ENCODE assay signal across 8 mouse cellular contexts in the genomic region with DNA sequence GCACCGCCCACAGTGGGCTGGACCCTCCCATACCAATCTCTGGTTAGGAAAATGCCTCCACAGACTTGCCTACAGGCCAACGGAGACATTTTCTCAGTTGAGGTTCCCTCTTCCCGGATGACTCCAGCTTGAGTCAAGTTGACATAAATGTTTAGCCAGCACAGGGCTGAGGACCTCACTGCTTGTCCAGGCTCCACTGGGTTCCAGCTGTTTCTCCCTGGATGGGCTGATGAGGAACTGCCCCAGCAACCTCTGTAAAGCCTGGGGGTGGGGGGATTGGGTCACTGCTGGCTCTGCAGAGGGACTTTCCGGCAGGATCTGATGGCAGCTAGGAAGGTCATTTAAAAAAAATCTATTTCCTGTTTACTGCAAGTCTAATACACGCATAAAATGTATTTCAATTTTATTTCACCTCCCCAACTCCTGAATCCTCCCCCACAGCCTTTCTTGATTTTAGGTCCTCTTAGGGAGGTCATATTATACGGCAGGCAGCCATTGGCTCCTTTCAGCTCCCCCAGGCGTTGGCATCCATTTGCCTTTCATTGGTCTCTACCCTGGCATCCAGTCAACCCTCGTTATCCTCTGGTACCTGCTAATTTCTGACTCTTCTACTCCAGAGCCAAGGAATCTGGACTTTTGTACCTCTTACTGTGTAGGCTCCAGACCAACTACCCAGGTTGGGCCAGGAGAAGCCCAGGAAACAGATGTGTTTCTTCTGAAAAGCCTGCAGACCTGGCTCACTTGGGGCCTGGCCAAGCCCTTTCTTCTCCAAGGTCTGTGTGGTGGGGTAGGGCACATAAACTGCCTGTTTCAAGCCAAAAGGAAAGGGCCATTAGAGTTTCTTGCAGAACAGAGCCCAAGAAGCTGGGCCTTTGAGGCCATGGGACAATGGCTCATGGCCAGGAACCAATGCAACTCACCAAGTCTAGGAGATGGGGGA. TPM values are rescaled to one million over a fixed set of nuclear protein-coding genes. Genes with fewer than 3 reads are reported as not detected.
DNase-seq lines count a peak whose midpoint lies in the region; ATAC-seq and TF ChIP-seq lines count a peak whose summit lies in the region.
"Had no signal": no experiment of that assay in that cellular context is flagged by ENCODE, and none has a peak within 500 bp of the region (broad histone marks: within the 10 kb centered on the region; RNA-seq: fewer than 3 reads in every experiment).

No protein-coding gene starts in this region.

- ATAC-seq in liver, embryonic 12.5 days, result no peak

- WGBS in liver, adult 2 months, result 70% methylated on average over 8 of the region's 8 CpGs
- 71% methylated on average over 8 of the region's 8 CpGs for WGBS in liver, embryonic 12.5 days (ENCODE audit: insufficient replicate concordance)
- WGBS in thymus, adult 2 months, result 93% methylated on average over 8 of the region's 8 CpGs

- no peak overlapping the region for H3K4me2 ChIP-seq in liver, embryonic 12.5 days
- H3K4me2 ChIP-seq in myocyte (ENCODE audit: low read depth), result peak overlapping the region; percentile 75

- H3K9me3 ChIP-seq in liver, embryonic 12.5 days (replicated peaks), result no peaks in the 10 kb centered on the region

- no peaks in the 10 kb centered on the region for H3K36me3 ChIP-seq in liver, adult 2 months (ENCODE audit: control insufficient read depth, insufficient read depth, low read length)
- 0 out of 2 replicates have a peak, but pooled peaks cover 4% of the 10 kb centered on the region for H3K36me3 ChIP-seq in liver, embryonic 12.5 days
- H3K36me3 ChIP-seq in myocyte (ENCODE audit: control insufficient read depth, insufficient read depth), result peaks cover 6% of the 10 kb centered on the region
- no peaks in the 10 kb centered on the region for H3K36me3 ChIP-seq in thymus, adult 2 months (ENCODE audit: control insufficient read depth, insufficient read depth, low read length)

- no peak overlapping the region for H3K4me3 ChIP-seq in liver, adult 2 months (ENCODE audit: insufficient read depth, low read depth, low read length)
- H3K4me3 ChIP-seq in liver, embryonic 12.5 days, result no peak overlapping the region
- H3K4me3 ChIP-seq in embryonic fibroblast, embryonic 13.5 days (ENCODE audit: insufficient read depth, low read length), result no peak overlapping the region
- no peak overlapping the region for H3K4me3 ChIP-seq in myocyte
- no peak overlapping the region for H3K4me3 ChIP-seq in thymus, adult 2 months (ENCODE audit: control insufficient read depth, insufficient read depth, low read length)

- no peaks in the 10 kb centered on the region for H3K27me3 ChIP-seq in liver, adult 2 months (ENCODE audit: control insufficient read depth, insufficient read depth, low read length)
- 0 out of 2 replicates have a peak, but pooled peaks cover 4% of the 10 kb centered on the region for H3K27me3 ChIP-seq in liver, embryonic 12.5 days (replicated peaks)
- H3K27me3 ChIP-seq in myocyte (ENCODE audit: control insufficient read depth, insufficient read depth, insufficient read length), result no peaks in the 10 kb centered on the region
- H3K27me3 ChIP-seq in thymus, adult 2 months (ENCODE audit: control insufficient read depth, insufficient read depth, low read length), result no peaks in the 10 kb centered on the region

- H3ac ChIP-seq in myocyte (ENCODE audit: control insufficient read depth, insufficient read length), result no peak overlapping the region

- no peak for TF ChIP-seq CTCF in liver, adult 2 months (IDR thresholded peaks at IDR 0.05; ENCODE audit: low read depth, low read length)
- no peak for TF ChIP-seq CTCF in embryonic fibroblast, embryonic 13.5 days (IDR thresholded peaks at IDR 0.05; ENCODE audit: borderline replicate concordance, insufficient read depth, low read length)
- no peak for TF ChIP-seq CTCF in thymus, adult 2 months (IDR thresholded peaks at IDR 0.05; ENCODE audit: borderline replicate concordance, control insufficient read depth, extremely low read depth, insufficient read depth, low read length, poor library complexity)

- TF ChIP-seq POLR2A in liver, adult 2 months (IDR thresholded peaks at IDR 0.05; ENCODE audit: extremely low read depth, insufficient read depth, low read length), result no peak
- no peak for TF ChIP-seq POLR2A in embryonic fibroblast, embryonic 13.5 days (IDR thresholded peaks at IDR 0.05; ENCODE audit: low read depth, low read length)
- TF ChIP-seq POLR2A in myocyte (IDR thresholded peaks at IDR 0.05; ENCODE audit: insufficient read length, low read depth), result no peak
- no peak for TF ChIP-seq POLR2A in thymus, adult 2 months (IDR thresholded peaks at IDR 0.05; ENCODE audit: control insufficient read depth, extremely low read depth, insufficient read depth, low read length, poor library complexity)

- H3K9ac ChIP-seq in liver, adult 2 months (ENCODE audit: low read depth, low read length), result no peak overlapping the region
- no peak overlapping the region for H3K9ac ChIP-seq in liver, embryonic 12.5 days

- no peaks in the 10 kb centered on the region for H3K4me1 ChIP-seq in liver, adult 2 months (ENCODE audit: control insufficient read depth, insufficient read depth, low read length)
- H3K4me1 ChIP-seq in liver, embryonic 12.5 days, result peaks cover 11% of the 10 kb centered on the region; the same call in 1 of the 2 replicates
- no peaks in the 10 kb centered on the region for H3K4me1 ChIP-seq in embryonic fibroblast, embryonic 13.5 days (ENCODE audit: control insufficient read depth, insufficient read depth, low read length)
- no peaks in the 10 kb centered on the region for H3K4me1 ChIP-seq in thymus, adult 2 months (replicated peaks; ENCODE audit: control insufficient read depth, insufficient read depth, low read length)

- H3K79me2 ChIP-seq in liver, adult 2 months (ENCODE audit: control insufficient read depth, insufficient read depth, low read length), result no peaks in the 10 kb centered on the region
- H3K79me2 ChIP-seq in myocyte (ENCODE audit: control insufficient read depth, insufficient read depth), result no peaks in the 10 kb centered on the region

- no peak for DNase-seq in liver, adult 2 months (ENCODE audit: extremely low read depth, low read depth, low spot score)
- DNase-seq in kidney, adult 18-20 months, result peak; percentile 80
- DNase-seq in right cerebral cortex, postnatal 36 days (ENCODE audit: low spot score in 2 of 2), result no peak
- no peak for DNase-seq in thymus, adult 2 months

- H3K27ac ChIP-seq in liver, adult 2 months (replicated peaks; ENCODE audit: insufficient read depth, low read depth, low read length), result peak overlapping the region; percentile 79
- H3K27ac ChIP-seq in liver, embryonic 12.5 days, result no peak overlapping the region
- H3K27ac ChIP-seq in embryonic fibroblast, embryonic 13.5 days (ENCODE audit: insufficient read depth, low read length), result peak overlapping the region; percentile 59; the same call in 1 of the 2 replicates
- no peak overlapping the region for H3K27ac ChIP-seq in thymus, adult 2 months (ENCODE audit: control insufficient read depth, insufficient read depth, low read length)

TF ChIP-seq in myocyte, 11 proteins besides CTCF, POLR2A, EP300 and RAD21:
- TF ChIP-seq MYOG (IDR thresholded peaks at IDR 0.05; ENCODE audit: control insufficient read depth in 1 of 3, insufficient read depth in 1 of 3, insufficient read length in 2 of 3, low read depth in 2 of 3) (no peak), POLR2AphosphoS2 (IDR thresholded peaks at IDR 0.05; ENCODE audit: insufficient read length, low read depth) (peak; percentile 2)

RNA-seq across cellular contexts. Expression of gene A4galt, which starts 42.4 kb away (rescaled TPM):
- total RNA-seq in liver, adult 2 months (2014; rRNA removed), result 0.28 and 0.54 TPM in 2 replicates
- polyA plus RNA-seq in liver, adult 2 months (2012; rRNA removed), result 0.46 and 0.54 TPM in 2 replicates
- polyA plus RNA-seq in liver, embryonic 12.5 days (2016; fragmentation: Nextera tagmentation; extraction: Ambion mirVana), result 0.08 TPM in 2 replicates
- 10.5 and 14.0 TPM in 2 replicates for polyA plus RNA-seq in embryonic fibroblast, embryonic 13.5 days (2011; ENCODE audit: insufficient read length, low read depth, missing spikeins)
- polyA plus RNA-seq in myocyte (2012; fragmentation: generic; extraction: Trizol), result 28.4 TPM
- 5.4 and 6.4 TPM in 2 replicates for polyA plus RNA-seq in thymus, adult 2 months (2012; rRNA removed)
- total RNA-seq: megakaryocyte progenitor cell, adult 5-6 weeks had no signal

RNA-seq across cellular contexts. Expression of gene Arfgap3, which starts 56.1 kb away (rescaled TPM):
- 4.7 and 6.8 TPM in 2 replicates for total RNA-seq in liver, adult 2 months (2014; rRNA removed)
- polyA plus RNA-seq in liver, adult 2 months (2012; rRNA removed), result 5.7 and 9.0 TPM in 2 replicates
- 16.2 and 19.9 TPM in 2 replicates for polyA plus RNA-seq in liver, embryonic 12.5 days (2016; fragmentation: Nextera tagmentation; extraction: Ambion mirVana)
- 51.9 and 55.2 TPM in 2 replicates for polyA plus RNA-seq in embryonic fibroblast, embryonic 13.5 days (2011; ENCODE audit: insufficient read length, low read depth, missing spikeins)
- 45.3 TPM for polyA plus RNA-seq in myocyte (2012; fragmentation: generic; extraction: Trizol)
- 15.0 and 23.0 TPM in 2 replicates for polyA plus RNA-seq in thymus, adult 2 months (2012; rRNA removed)

Comparison
In these comparisons a context has a peak if more than half of its experiments do, and no peak if none do; other contexts are left out.
1. H3K27ac ChIP-seq: peak in liver, adult 2 months (single experiment) and embryonic fibroblast, embryonic 13.5 days (single experiment); none in liver, embryonic 12.5 days (single experiment) and thymus, adult 2 months (single experiment).